Mouse (Mus musculus): ENCODE results near the gene H2-M5. TPM values are rescaled to one million over a fixed set of nuclear protein-coding genes. Genes with fewer than 3 reads are reported as not detected.

The H2-M5 gene
- polyA plus RNA-seq, 1 experiment from 2014 or later: 1.1 TPM

Other genes with a start within 250 kb of the H2-M5 start
- not detected in 2 replicates for gene H2-M10.5, start 216.6 kb downstream of the H2-M5 start, polyA plus RNA-seq (2014; fragmentation: Nextera tagmentation; extraction: Ambion mirVana)
- gene H2-M10.6, start 177.4 kb downstream of the H2-M5 start, polyA plus RNA-seq (2014; fragmentation: Nextera tagmentation; extraction: Ambion mirVana): not detected in 2 replicates
- gene Trim26, start 152.4 kb downstream of the H2-M5 start, polyA plus RNA-seq (2014; fragmentation: Nextera tagmentation; extraction: Ambion mirVana): 30.9 and 31.7 TPM in 2 replicates
- 0.20 and 0.35 TPM in 2 replicates for gene Trim15, start 122.3 kb downstream of the H2-M5 start, polyA plus RNA-seq (2014; fragmentation: Nextera tagmentation; extraction: Ambion mirVana)
- gene Trim10, start 120.0 kb downstream of the H2-M5 start, polyA plus RNA-seq (2014; fragmentation: Nextera tagmentation; extraction: Ambion mirVana): 7.4 and 8.4 TPM in 2 replicates
- gene Trim40, start 99.4 kb downstream of the H2-M5 start, polyA plus RNA-seq (2014; fragmentation: Nextera tagmentation; extraction: Ambion mirVana): not detected in 2 replicates
- gene Trim31, start 91.4 kb downstream of the H2-M5 start, polyA plus RNA-seq (2014; fragmentation: Nextera tagmentation; extraction: Ambion mirVana): not detected in 2 replicates
- 0.33 and 0.44 TPM in 2 replicates for gene Rnf39, start 46.6 kb downstream of the H2-M5 start, polyA plus RNA-seq (2014; fragmentation: Nextera tagmentation; extraction: Ambion mirVana)
- 142 and 149 TPM in 2 replicates for gene Ppp1r11, start 37.8 kb downstream of the H2-M5 start, polyA plus RNA-seq (2014; fragmentation: Nextera tagmentation; extraction: Ambion mirVana)
- 83.2 and 86.6 TPM in 2 replicates for gene Znrd1, start 31.0 kb downstream of the H2-M5 start, polyA plus RNA-seq (2014; fragmentation: Nextera tagmentation; extraction: Ambion mirVana)
- 10.2 and 10.5 TPM in 2 replicates for gene Znrd1as, start 30.9 kb downstream of the H2-M5 start, polyA plus RNA-seq (2014; fragmentation: Nextera tagmentation; extraction: Ambion mirVana)
- gene 2410137M14Rik, start 8.3 kb downstream of the H2-M5 start, polyA plus RNA-seq (2014; fragmentation: Nextera tagmentation; extraction: Ambion mirVana): not detected in 2 replicates
- gene Zfp57, start 11.6 kb upstream of the H2-M5 start, polyA plus RNA-seq (2014; fragmentation: Nextera tagmentation; extraction: Ambion mirVana): 130 and 142 TPM in 2 replicates
- gene Mog, start 33.9 kb upstream of the H2-M5 start, polyA plus RNA-seq (2014; fragmentation: Nextera tagmentation; extraction: Ambion mirVana): 0.39 TPM in 1 of 2 replicates, not detected in the other
- 19.7 and 21.8 TPM in 2 replicates for gene Gabbr1, start 56.4 kb upstream of the H2-M5 start, polyA plus RNA-seq (2014; fragmentation: Nextera tagmentation; extraction: Ambion mirVana)
- not detected in 2 replicates for gene Olfr90, start 99.0 kb upstream of the H2-M5 start, polyA plus RNA-seq (2014; fragmentation: Nextera tagmentation; extraction: Ambion mirVana)
- 0.13 TPM in 2 replicates for gene Olfr91, start 108.7 kb upstream of the H2-M5 start, polyA plus RNA-seq (2014; fragmentation: Nextera tagmentation; extraction: Ambion mirVana)
- not detected in 2 replicates for gene Olfr92, start 130.6 kb upstream of the H2-M5 start, polyA plus RNA-seq (2014; fragmentation: Nextera tagmentation; extraction: Ambion mirVana)
- not detected in 2 replicates for gene Olfr93, start 172.0 kb upstream of the H2-M5 start, polyA plus RNA-seq (2014; fragmentation: Nextera tagmentation; extraction: Ambion mirVana)
- gene Ubd, start 204.4 kb upstream of the H2-M5 start, polyA plus RNA-seq (2014; fragmentation: Nextera tagmentation; extraction: Ambion mirVana): not detected in 2 replicates
- gene Olfr94, start 211.5 kb upstream of the H2-M5 start, polyA plus RNA-seq (2014; fragmentation: Nextera tagmentation; extraction: Ambion mirVana): not detected in 2 replicates
- gene Olfr95, start 223.6 kb upstream of the H2-M5 start, polyA plus RNA-seq (2014; fragmentation: Nextera tagmentation; extraction: Ambion mirVana): not detected in 2 replicates
- gene Olfr96, start 230.6 kb upstream of the H2-M5 start, polyA plus RNA-seq (2014; fragmentation: Nextera tagmentation; extraction: Ambion mirVana): not detected in 2 replicates
- not detected in 2 replicates for gene Olfr97, start 247.8 kb upstream of the H2-M5 start, polyA plus RNA-seq (2014; fragmentation: Nextera tagmentation; extraction: Ambion mirVana)